Mouse (Mus musculus) E14TG2a.4 (cell line): ENCODE results near the gene Msmp.

Experiments used
- CTCF ChIP-seq: conservative IDR thresholded peaks from 2 replicates; pipeline ENCODE4 v1.5.1; 2014; ENCODE audit warnings: low read length
- NANOG ChIP-seq: IDR thresholded peaks from 2 replicates; pipeline ENCODE4 v1.6.1; 2014; ENCODE audit warnings: borderline replicate concordance, low read length, mixed read lengths

- no peak for TF ChIP-seq CTCF
- no peak for TF ChIP-seq NANOG
Measured at GRCm38 (mm10) chr4:43604751-43605685, 20.7 kb upstream of the Msmp start.
